Mouse (Mus musculus) T-helper 17 cell (primary cell): ENCODE measurements at regions not wholly inside any gene's neighbourhood (a gene's known extent, or its start where the extent isn't known, plus 50 kb on each side); places are given as distances from the start of the nearest gene placed in this dataset.
"Not testable (repeated sequence)": the region's sequence is repeated elsewhere in the genome, so short reads cannot be mapped to it uniquely, and the experiment has no call there.

Experiments
- in situ Hi-C, 2 experiments: fragments of 300-600 bp; cut with MboI, MseI; formaldehyde crosslinking; loops; 1 replicate in 1 of 2; 2 replicates in 1 of 2; pipeline ENCODE4 v1.15.1; 2025; ENCODE audit warnings: high pct_unique_total_duplicates in 2 of 2

DNA sequence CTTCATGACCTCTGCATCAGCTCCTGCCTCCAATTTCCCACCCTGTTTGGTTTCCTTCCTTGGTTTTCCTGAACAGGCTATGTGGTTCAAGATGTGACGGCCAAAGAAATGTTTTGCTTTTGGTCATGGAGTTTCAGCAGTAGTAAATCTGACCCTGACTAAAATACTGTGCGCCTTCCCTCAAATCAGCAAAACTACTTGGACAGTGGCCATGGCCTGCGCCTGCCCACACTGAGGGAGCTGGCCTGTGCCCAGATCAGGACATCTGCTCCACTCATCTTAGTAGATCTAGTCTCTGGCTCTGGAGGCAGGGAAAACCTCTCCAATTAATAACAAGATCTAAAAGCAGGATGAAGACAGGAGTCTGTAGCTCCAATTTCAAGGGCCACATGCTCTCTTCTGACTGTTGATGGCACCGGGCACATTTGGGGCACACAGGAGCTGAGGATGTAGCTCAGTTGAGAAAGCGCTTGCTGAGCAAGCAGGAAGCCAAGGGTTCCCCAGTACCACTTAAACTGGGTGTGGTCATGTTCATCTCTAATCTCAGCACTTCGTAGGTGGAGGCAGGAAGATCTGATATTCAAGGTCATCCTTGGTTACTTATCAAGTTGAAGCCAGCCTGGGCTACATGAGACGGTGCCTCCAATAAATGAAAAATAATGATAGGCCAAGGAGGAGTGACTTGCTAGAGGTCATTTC is 96.6 kb upstream of the Mrps10 start:
- in situ Hi-C loops, result no loop called here

DNA sequence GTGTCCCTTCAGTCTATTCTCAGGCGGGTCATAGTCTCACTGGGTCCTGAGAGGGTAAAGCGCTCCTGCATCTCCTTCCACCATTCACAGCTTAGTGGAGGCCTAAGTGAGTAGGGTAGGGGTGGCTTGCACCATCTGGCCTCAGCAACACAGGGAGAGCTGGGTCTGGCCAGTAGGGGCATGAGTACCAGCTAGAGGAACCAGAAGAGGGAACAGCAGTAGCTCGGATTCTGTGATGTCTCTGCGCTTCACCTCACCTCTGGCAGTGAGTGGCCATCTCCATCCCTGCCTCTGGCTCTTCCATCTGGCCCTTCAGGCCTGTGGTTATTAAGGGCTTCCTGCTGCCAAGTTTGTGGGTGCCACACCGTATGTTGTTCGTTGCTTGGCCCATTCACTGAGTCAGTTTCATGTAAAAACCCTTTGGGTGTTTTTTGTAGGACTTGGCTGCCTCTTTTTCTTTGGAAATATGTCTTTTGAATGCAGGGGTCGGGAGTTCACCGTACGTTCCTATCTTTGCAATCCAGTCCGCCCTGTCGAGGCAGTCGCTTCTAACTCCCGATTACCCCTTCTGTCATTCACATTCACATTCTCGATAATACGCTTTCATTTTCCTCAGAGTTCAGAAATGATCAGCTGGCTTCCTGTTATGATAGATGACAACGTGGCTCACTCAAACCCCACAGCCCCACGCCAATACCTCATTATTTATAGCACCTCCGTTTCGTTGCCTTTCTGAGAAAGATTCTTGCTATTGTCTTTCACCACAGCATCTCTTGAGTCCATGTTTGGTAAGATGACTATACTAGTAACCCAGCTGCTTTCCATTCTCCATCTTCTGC is 99.4 kb upstream of the Mrps10 start:
- in situ Hi-C loops, result no loop called here

DNA sequence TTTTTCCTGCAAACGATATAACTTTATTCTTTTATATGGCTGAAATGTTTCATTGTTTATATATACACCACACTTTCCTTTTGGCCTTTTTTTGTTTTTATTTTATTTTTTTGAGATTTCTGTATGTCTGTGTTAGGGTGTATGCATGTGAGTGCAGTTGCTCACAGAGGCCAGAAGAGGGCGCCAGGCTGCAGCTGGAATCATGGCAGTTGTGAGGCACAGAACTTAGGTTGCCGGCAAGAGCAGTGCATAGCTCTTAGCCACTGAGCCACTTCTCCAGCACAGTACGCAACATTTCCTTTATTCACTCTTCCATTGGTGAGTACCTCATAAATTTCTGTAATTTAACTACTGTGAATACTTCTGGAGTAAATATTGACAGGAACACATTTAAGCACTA is 100.8 kb upstream of the Mrps10 start:
- in situ Hi-C loops, result no loop called here

- in situ Hi-C loops, result no loop called here
Observed at GRCm38 (mm10) chr17:47267076-47267475, 101.6 kb upstream of the Mrps10 start.

DNA sequence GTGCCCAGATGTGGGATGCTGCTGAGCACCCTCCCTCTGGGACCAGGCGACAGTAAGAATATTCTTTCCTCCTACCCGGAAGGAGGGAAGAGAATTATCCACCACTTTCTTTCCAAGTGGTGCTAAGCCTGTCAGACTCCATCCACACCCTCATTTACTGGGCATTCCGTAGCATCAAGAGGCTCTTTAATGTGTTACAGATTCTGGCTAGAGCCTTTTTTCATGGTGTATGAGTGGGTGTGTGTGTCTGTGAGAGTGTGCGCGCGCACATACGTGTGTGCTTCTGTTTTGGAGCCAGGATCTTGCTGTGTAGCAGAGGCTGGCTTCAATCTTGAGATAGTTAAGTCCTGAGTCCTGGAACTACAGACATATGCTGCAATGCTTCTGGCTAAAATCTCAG is 102.4 kb upstream of the Mrps10 start:
- in situ Hi-C loops, result no loop called here

DNA sequence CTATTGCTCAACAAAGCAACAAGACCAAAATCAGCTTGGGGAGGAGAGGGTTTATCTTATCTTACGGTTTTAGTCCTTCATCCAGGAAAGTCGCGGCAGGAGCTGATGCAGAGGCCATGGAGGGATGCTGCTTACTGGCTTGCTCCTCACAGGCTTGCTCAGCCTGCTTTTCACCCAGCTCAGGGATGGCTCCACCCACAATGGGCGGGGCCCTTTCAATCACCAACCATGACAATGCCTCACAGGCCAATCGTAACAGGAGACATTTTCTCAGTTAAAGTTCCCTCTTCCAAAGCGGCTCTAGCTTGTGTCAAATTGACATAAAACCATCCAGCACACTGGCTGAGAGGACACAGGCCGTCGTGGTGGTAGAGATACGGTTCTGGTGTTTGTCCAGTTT is 105.7 kb upstream of the Mrps10 start:
- in situ Hi-C loops, result no loop called here

DNA sequence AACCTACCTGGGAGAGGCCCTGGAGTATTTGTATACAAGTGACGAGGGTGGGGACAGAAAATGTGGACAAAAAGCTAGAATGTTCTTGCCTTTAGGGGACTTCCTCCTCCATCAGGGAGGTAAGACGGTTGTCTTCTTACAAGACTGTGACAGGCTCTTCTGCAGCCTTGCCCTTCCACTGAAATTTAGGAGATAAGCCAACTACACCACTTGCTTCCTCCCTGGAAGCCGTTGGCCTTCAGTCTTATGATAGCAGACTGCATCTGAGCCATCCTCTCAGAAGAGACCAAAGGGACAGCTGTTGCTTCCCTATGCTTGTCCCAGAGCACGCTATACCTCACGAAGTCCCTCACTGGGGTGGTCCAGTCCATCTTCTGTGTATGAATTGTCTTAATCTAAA is 106.5 kb upstream of the Mrps10 start:
- in situ Hi-C loops, result no loop called here

DNA sequence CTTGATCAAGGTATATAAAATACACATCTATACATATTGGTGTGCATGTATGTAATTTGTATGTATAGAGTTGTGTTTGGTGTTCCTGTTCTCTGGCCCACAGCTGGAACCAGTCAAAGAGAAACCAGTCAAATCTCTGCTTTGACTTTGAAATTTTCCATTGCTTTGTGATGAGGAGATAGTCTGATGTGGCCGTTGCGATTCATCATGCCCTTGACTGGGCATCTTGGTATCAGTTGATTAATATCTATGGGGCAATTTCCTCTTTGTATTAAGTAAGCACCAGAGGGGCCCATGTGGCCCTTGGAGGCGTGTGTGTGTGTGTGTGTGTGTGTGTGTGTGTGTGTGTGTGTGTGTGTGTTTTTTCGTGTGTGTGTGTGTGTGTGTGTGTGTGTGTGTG is 107.7 kb upstream of the Mrps10 start:
- in situ Hi-C loops, result no loop called here

GRCm38 (mm10) chr17:47258296-47258695 is 110.4 kb upstream of the Mrps10 start:
- in situ Hi-C loops, result no loop called here

GRCm38 (mm10) chr17:47255209-47255608 is 113.5 kb upstream of the Mrps10 start:
- in situ Hi-C loops, result no loop called here

DNA sequence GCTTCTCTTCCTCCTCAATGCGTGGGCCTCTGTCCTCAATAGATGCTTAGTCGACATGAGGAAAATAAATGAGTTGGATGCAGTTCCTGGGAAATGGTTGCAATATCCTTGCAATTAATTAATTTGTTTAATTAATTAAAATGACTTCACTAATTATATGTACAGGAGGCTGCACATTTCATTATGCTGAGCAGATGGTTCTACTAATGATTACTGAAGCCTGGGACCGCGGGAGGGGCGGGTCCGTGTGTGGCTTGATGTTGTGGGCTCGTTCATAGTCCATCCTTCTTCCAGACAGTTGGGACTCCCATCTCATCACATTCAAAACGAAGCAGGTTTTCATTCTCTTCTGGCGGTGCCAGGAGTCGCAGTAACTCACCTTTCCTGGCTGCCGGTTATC is 114.7 kb upstream of the Mrps10 start:
- in situ Hi-C loops, result no loop called here

DNA sequence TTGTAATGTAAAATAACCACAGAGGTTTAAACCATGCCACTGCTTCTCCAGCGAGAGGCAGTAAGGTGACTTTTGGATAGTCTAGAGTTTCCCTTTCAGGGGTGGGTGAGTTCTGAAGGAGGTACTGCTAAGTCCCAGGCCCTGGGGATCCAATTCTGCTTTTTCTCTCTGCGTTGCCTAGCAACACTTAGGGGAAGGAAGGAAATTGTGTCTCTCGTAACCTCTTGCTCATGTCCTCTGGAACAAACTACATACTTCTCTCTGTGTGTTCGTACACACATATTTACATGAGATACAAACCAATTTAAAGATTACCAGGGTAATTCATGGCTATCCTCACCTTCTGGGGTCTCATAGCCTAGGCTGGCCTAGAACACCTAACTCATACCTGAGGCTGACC is 118.7 kb upstream of the Mrps10 start:
- in situ Hi-C loops, result no loop called here

GRCm38 (mm10) chr17:47249176-47249575 is 119.5 kb upstream of the Mrps10 start:
- in situ Hi-C loops, result no loop called here

GRCm38 (mm10) chr17:47248053-47248452 is 120.6 kb upstream of the Mrps10 start:
- in situ Hi-C loops, result no loop called here

DNA sequence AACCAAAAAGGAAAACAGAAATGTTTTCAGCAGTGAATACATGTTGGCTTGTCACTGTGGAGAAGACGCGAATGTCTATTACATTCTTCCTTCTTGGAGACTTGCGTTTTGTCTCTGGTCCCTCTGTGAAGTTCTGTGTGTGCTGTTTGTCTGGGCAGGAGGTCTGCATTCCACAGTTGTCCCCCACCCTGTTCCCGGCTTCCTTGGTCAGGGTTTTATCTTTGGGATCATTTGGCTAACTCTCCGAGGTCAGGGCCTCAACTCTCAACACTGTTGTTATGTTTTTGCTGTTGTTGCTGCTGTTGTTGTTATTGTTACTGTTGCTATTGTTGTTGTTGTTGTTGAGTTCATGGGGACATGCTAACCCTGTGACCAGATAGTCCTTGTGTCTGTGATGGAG is 121.2 kb upstream of the Mrps10 start:
- in situ Hi-C loops, result no loop called here

DNA sequence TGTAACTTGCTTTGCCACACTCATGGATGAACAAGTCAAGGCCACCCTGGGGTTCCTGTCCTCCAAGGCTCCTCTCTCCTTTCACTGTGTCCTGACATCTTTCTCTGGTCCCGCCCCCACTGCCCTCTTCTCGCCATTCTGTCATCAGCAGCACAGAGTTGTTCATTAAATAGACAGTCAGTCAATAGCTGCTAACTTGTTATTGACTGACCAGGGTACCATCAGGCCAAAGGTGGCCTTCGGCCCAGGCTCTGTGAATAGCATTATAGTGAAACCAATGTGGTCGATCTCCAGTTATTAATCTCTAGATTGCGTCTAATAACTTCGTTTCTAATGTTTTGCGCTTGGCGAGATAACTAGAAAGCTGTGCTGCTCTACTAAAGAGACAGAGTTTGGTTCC is 122.1 kb upstream of the Mrps10 start:
- in situ Hi-C loops, result no loop called here

- in situ Hi-C loops, result no loop called here
Observed at GRCm38 (mm10) chr17:47245635-47246034, 123.1 kb upstream of the Mrps10 start.

GRCm38 (mm10) chr17:47239086-47239485 is 129.6 kb upstream of the Mrps10 start:
- in situ Hi-C loops, result no loop called here

- in situ Hi-C loops, result not testable (repeated sequence)
Observed at GRCm38 (mm10) chr17:47237881-47238280, 130.8 kb upstream of the Mrps10 start.

DNA sequence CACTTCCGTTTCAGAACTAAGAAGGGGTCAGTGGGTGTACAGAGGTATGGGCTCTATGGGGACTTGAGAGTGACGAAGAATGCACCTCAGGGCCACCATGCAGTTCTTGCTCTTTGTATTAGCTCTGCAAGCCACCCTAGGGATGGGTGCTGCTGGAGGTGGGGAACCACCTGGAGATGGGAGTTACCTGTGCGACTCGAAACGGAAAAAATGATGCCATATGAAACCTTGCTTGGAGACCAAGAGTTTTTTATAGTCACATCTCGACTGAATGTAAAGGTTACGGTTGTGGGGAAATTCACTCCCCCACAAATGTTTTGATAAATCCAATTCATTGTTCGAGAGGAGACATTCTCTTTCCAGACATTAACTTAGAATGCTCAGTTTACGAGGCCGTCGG is 134.3 kb upstream of the Mrps10 start:
- in situ Hi-C loops, result no loop called here

- in situ Hi-C loops, result no loop called here
Observed at GRCm38 (mm10) chr17:47233003-47233678, 135.5 kb upstream of the Mrps10 start.

GRCm38 (mm10) chr17:47230715-47231114 is 138.0 kb upstream of the Mrps10 start:
- in situ Hi-C loops, result no loop called here

DNA sequence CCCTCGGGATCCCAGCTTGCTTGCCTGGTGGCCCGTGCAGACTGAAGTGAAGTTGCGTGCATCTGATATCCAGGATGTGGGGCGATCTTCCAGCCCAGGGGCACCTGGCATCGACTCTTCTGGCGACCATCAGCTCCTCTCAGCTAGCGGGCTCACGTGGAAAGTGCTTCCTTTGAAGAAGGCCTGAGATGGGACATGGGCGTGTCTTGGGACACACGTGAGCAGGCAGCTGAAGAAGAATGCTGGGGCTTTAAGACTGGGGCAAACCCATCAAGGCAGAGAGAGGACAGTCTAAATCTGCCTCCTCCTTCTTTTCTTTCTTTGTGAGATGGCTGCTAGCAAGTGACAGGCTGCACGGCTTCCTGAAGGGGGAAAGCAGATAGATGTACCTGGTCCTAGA is 142.3 kb upstream of the Mrps10 start:
- in situ Hi-C loops, result loop anchor here in 1 of 2 experiments (5.0 kb wide), 1 partner anchor 59 kb away; no protein-coding TSS in a partner anchor
